Mouse (Mus musculus) left cerebral cortex, adult 2 months (tissue): ENCODE measurements around the gene Ostm1. TPM values are rescaled to one million over a fixed set of nuclear protein-coding genes. Genes with fewer than 3 reads are reported as not detected.
A peak's percentile ranks its signal among the peaks of the same experiment; 100 is the strongest.

Experiments used
- DNase-seq, 2 experiments: peaks; one replicate each; pipeline ENCODE4 v3.0.0; 2021 to 2022; ENCODE audit warnings: low spot score in 2 of 2, mixed read lengths in 1 of 2; ENCODE audit errors: extremely low spot score in 1 of 2
- H3K27ac ChIP-seq: fragments of 200-600 bp; 2 replicates; pipeline ENCODE4 v1.8.1; 2022
- H3K4me3 ChIP-seq: fragments of 200-600 bp; 2 replicates; pipeline ENCODE4 v1.8.1; 2022
- CTCF ChIP-seq: fragments of 200-600 bp; IDR thresholded peaks from 2 replicates; pipeline ENCODE4 v1.8.1; 2022; ENCODE audit warnings: antibody characterized with exemption, mild to moderate bottlenecking, moderate library complexity
- intact Hi-C: fragments of 180-260 bp; cut with DNase I; formaldehyde crosslinking; loops from one replicate; pipeline ENCODE4 v1.15.1; 2025
- total RNA-seq, 2 experiments: library from RNA; stranded (reverse); gene quantifications; 2 replicates each; pipeline ENCODE4 v1.2.3; 2021

The Ostm1 gene
- total RNA-seq, 2 experiments from 2014 or later = 47.0 to 52.3 TPM

GRCm38 (mm10) chr10:42601556-42601955 is 17.9 kb downstream of the Ostm1 start:
- no peak for DNase-seq
- no peak overlapping the region for H3K4me3 ChIP-seq
- peak; percentile 30 for TF ChIP-seq CTCF
- intact Hi-C loops = no loop called here
- no peak overlapping the region for H3K27ac ChIP-seq

GRCm38 (mm10) chr10:42604874-42605273 is 21.3 kb downstream of the Ostm1 start:
- DNase-seq = no peak
- H3K27ac ChIP-seq = no peak overlapping the region
- H3K4me3 ChIP-seq = no peak overlapping the region
- peak; percentile 51 for TF ChIP-seq CTCF
- intact Hi-C loops = no loop called here

- no peak for TF ChIP-seq CTCF
- no peak overlapping the region for H3K27ac ChIP-seq
- intact Hi-C loops = no loop called here
- H3K4me3 ChIP-seq = no peak overlapping the region
- DNase-seq = no peak
These were observed 23.1 kb downstream of the Ostm1 start for GRCm38 (mm10) chr10:42606757-42607156.

GRCm38 (mm10) chr10:42613075-42613474 is 29.5 kb downstream of the Ostm1 start:
- no peak for TF ChIP-seq CTCF
- no peak for DNase-seq
- Histone ChIP-seq H3K27ac (no peak overlapping the region), H3K4me3 (no peak overlapping the region)
- intact Hi-C loops = no loop called here

GRCm38 (mm10) chr10:42613639-42614381 is 30.2 kb downstream of the Ostm1 start:
- no peak for TF ChIP-seq CTCF
- no peak for DNase-seq
- intact Hi-C loops = no loop called here
- Histone ChIP-seq H3K4me3 (peak overlapping the region; percentile 35), H3K27ac (no peak overlapping the region)

- Histone ChIP-seq H3K27ac (no peak overlapping the region), H3K4me3 (no peak overlapping the region)
- no peak for TF ChIP-seq CTCF
- intact Hi-C loops = no loop called here
- no peak for DNase-seq
These were observed 31.1 kb downstream of the Ostm1 start for GRCm38 (mm10) chr10:42614766-42615165.

- Histone ChIP-seq H3K4me3 (no peak overlapping the region), H3K27ac (no peak overlapping the region)
- no peak for DNase-seq
- intact Hi-C loops = no loop called here
- no peak for TF ChIP-seq CTCF
These were observed 34.7 kb downstream of the Ostm1 start for GRCm38 (mm10) chr10:42618291-42618690.

GRCm38 (mm10) chr10:42625907-42626306 is 42.3 kb downstream of the Ostm1 start:
- H3K4me3 ChIP-seq = no peak overlapping the region
- no peak for TF ChIP-seq CTCF
- no peak overlapping the region for H3K27ac ChIP-seq
- DNase-seq = no peak
- intact Hi-C loops = no loop called here

GRCm38 (mm10) chr10:42630596-42631355 is 47.2 kb downstream of the Ostm1 start:
- no peak for DNase-seq
- Histone ChIP-seq H3K27ac (no peak overlapping the region), H3K4me3 (no peak overlapping the region)
- no peak for TF ChIP-seq CTCF
- intact Hi-C loops = no loop called here

- Histone ChIP-seq H3K27ac (no peak overlapping the region), H3K4me3 (peak overlapping the region; percentile 22; the same call in 1 of the 2 replicates)
These were observed 48.3 kb downstream of the Ostm1 start for GRCm38 (mm10) chr10:42631754-42632452.

GRCm38 (mm10) chr10:42632453-42633360 is 49.1 kb downstream of the Ostm1 start:
- no peak for DNase-seq
- Histone ChIP-seq H3K27ac (no peak overlapping the region), H3K4me3 (peak overlapping the region; percentile 27; the same call in 1 of the 2 replicates)
- no peak for TF ChIP-seq CTCF
- intact Hi-C loops = no loop called here

More at GRCm38 (mm10) chr10:42631754-42632452, 48.3 kb downstream of the Ostm1 start:
- TF ChIP-seq CTCF = no peak
- intact Hi-C loops = no loop called here
- no peak for DNase-seq
